Mouse (Mus musculus): ENCODE measurements at regions not wholly inside any gene's neighbourhood (a gene's known extent, or its start where the extent isn't known, plus 50 kb on each side); places are given as distances from the start of the nearest gene placed in this dataset.

GRCm38 (mm10) chr8:102575523-102575922 lies 209.9 kb downstream of the Cdh11 start:
- no peak for DNase-seq

- no peak for DNase-seq
Observed at GRCm38 (mm10) chr8:102567779-102568178, 217.7 kb downstream of the Cdh11 start.

GRCm38 (mm10) chr8:102554213-102554612 lies 231.2 kb downstream of the Cdh11 start:
- peak; percentile 72 for DNase-seq

- DNase-seq: no peak
Observed at GRCm38 (mm10) chr8:102553348-102553935, 232.0 kb downstream of the Cdh11 start.

- DNase-seq: no peak
Observed at GRCm38 (mm10) chr8:102538886-102539285, 246.6 kb downstream of the Cdh11 start.

- peak; percentile 11 for DNase-seq
Observed at GRCm38 (mm10) chr8:102538068-102538467, 247.4 kb downstream of the Cdh11 start.

- DNase-seq: no peak
Observed at GRCm38 (mm10) chr8:102518446-102518845, 267.0 kb downstream of the Cdh11 start.

- DNase-seq: peak; percentile 21
Observed at GRCm38 (mm10) chr8:102515748-102516147, 269.7 kb downstream of the Cdh11 start.

GRCm38 (mm10) chr8:102514805-102515424 lies 270.5 kb downstream of the Cdh11 start:
- DNase-seq: no peak

- no peak for DNase-seq
Observed at GRCm38 (mm10) chr8:102500751-102501150, 284.7 kb downstream of the Cdh11 start.

- no peak for DNase-seq
Observed at GRCm38 (mm10) chr8:102500202-102500601, 285.2 kb downstream of the Cdh11 start.

- no peak for DNase-seq
Observed at GRCm38 (mm10) chr8:102499091-102499490, 286.4 kb downstream of the Cdh11 start.

GRCm38 (mm10) chr8:102497160-102497559 lies 288.3 kb downstream of the Cdh11 start:
- DNase-seq: no peak

- DNase-seq: no peak
Observed at GRCm38 (mm10) chr8:102496698-102497097, 288.7 kb downstream of the Cdh11 start.

GRCm38 (mm10) chr8:102496021-102496420 lies 289.4 kb downstream of the Cdh11 start:
- DNase-seq: no peak

- DNase-seq: no peak
Observed at GRCm38 (mm10) chr8:102491015-102491414, 294.4 kb downstream of the Cdh11 start.

- no peak for DNase-seq
Observed at GRCm38 (mm10) chr8:102488284-102488683, 297.2 kb downstream of the Cdh11 start.

GRCm38 (mm10) chr8:102487796-102488195 lies 297.6 kb downstream of the Cdh11 start:
- DNase-seq: no peak

- DNase-seq: no peak
Observed at GRCm38 (mm10) chr8:102475166-102475802, 310.2 kb downstream of the Cdh11 start.

- DNase-seq: no peak
Observed at GRCm38 (mm10) chr8:102474192-102474591, 311.2 kb downstream of the Cdh11 start.

- DNase-seq: no peak
Observed at GRCm38 (mm10) chr8:102471352-102471751, 314.1 kb downstream of the Cdh11 start.

GRCm38 (mm10) chr8:102462601-102463000 lies 322.8 kb downstream of the Cdh11 start:
- DNase-seq: no peak

- DNase-seq: no peak
Observed at GRCm38 (mm10) chr8:102443006-102443405, 342.4 kb downstream of the Cdh11 start.

- DNase-seq: no peak
Observed at GRCm38 (mm10) chr8:102421828-102422227, 363.6 kb downstream of the Cdh11 start.
